Mouse (Mus musculus) MEL (cell line): ENCODE measurements around the gene Tmbim4. TPM values are rescaled to one million over a fixed set of nuclear protein-coding genes. Genes with fewer than 3 reads are reported as not detected.

Source experiments
- DNase-seq: peaks from one replicate; pipeline ENCODE4 v3.0.0; 2011; ENCODE audit warnings: low read depth, low spot score
- H3K27ac ChIP-seq: 2 replicates; pipeline ENCODE4 v1.5.1; 2012; ENCODE audit warnings: low read depth, mild to moderate bottlenecking, control low read depth, low read length, moderate library complexity; ENCODE audit not compliant: control insufficient read depth
- H3K27me3 ChIP-seq, 2 experiments: fragments of 150-350 bp in 1 of 2; sonication (generic) in 1 of 2; 2 replicates each; pipeline ENCODE4 v1.6.1; 2012; ENCODE audit warnings: low read length in 2 of 2, mild to moderate bottlenecking in 2 of 2, improper control_type of control experiment in 1 of 2, moderate library complexity in 1 of 2; ENCODE audit not compliant: insufficient read depth in 2 of 2, control insufficient read depth in 1 of 2
- H3K36me3 ChIP-seq, 2 experiments: 2 replicates each; pipeline ENCODE4 v1.6.1; 2012 to 2014; ENCODE audit warnings: low read length in 2 of 2, improper control_type of control experiment in 1 of 2, inconsistent platforms in 1 of 2, mild to moderate bottlenecking in 1 of 2; ENCODE audit not compliant: insufficient read depth in 2 of 2, control insufficient read depth in 1 of 2
- H3K4me1 ChIP-seq, 2 experiments: fragments of 150-350 bp in 1 of 2; sonication (generic) in 1 of 2; 2 replicates each; pipeline ENCODE4 v1.6.1; 2012; ENCODE audit warnings: low read length in 2 of 2, improper control_type of control experiment in 1 of 2, mild to moderate bottlenecking in 1 of 2; ENCODE audit not compliant: insufficient read depth in 2 of 2, control insufficient read depth in 1 of 2
- H3K4me3 ChIP-seq, 2 experiments: fragments of 150-350 bp in 1 of 2; sonication (generic) in 1 of 2; 2 replicates each; pipeline ENCODE4 v1.5.1; 2012; ENCODE audit warnings: low read depth in 2 of 2, low read length in 2 of 2, mild to moderate bottlenecking in 2 of 2, moderate library complexity in 2 of 2, control low read depth in 1 of 2, improper control_type of control experiment in 1 of 2; ENCODE audit not compliant: control insufficient read depth in 1 of 2, insufficient read depth in 1 of 2
- H3K79me2 ChIP-seq: 2 replicates; pipeline ENCODE4 v1.6.1; 2012; ENCODE audit warnings: mild to moderate bottlenecking, low read length, moderate library complexity; ENCODE audit not compliant: control insufficient read depth, poor library complexity, insufficient read depth
- H3K9ac ChIP-seq: 2 replicates; pipeline ENCODE4 v1.6.1; 2012; ENCODE audit warnings: low read depth, mild to moderate bottlenecking, control low read depth, low read length, moderate library complexity; ENCODE audit not compliant: control insufficient read depth, poor library complexity, severe bottlenecking
- H3K9me3 ChIP-seq: fragments of 150-350 bp; sonication (generic); replicated peaks from 2 replicates; pipeline ENCODE4 v1.6.1; 2012; ENCODE audit warnings: mild to moderate bottlenecking, low read length, improper control_type of control experiment, moderate library complexity; ENCODE audit not compliant: insufficient read depth
- CHD1 ChIP-seq: IDR thresholded peaks from 2 replicates; pipeline ENCODE4 v1.6.1; 2012; ENCODE audit warnings: low read depth, mild to moderate bottlenecking, inconsistent platforms, low read length, improper control_type of control experiment
- E2F4 ChIP-seq: IDR thresholded peaks from 2 replicates; pipeline ENCODE4 v1.6.1; 2011; ENCODE audit warnings: low read depth, low read length, improper control_type of control experiment, borderline replicate concordance
- ELF1 ChIP-seq: IDR thresholded peaks from 2 replicates; pipeline ENCODE4 v1.6.1; 2014; ENCODE audit warnings: low read depth, mild to moderate bottlenecking, inconsistent platforms, low read length, improper control_type of control experiment, moderate library complexity
- ETS1 ChIP-seq: IDR thresholded peaks from 2 replicates; pipeline ENCODE4 v1.6.1; 2012; ENCODE audit warnings: low read depth, mild to moderate bottlenecking, inconsistent platforms, low read length, improper control_type of control experiment, moderate library complexity
- GABPA ChIP-seq: IDR thresholded peaks from 2 replicates; pipeline ENCODE4 v1.6.1; 2012; ENCODE audit warnings: low read depth, mild to moderate bottlenecking, inconsistent platforms, low read length, improper control_type of control experiment, moderate library complexity
- JUND ChIP-seq: IDR thresholded peaks from 2 replicates; pipeline ENCODE4 v1.6.1; 2011; ENCODE audit warnings: low read depth, mild to moderate bottlenecking, improper control_type of control experiment, low read length
- KAT2A ChIP-seq: conservative IDR thresholded peaks from 2 replicates; pipeline ENCODE4 v1.6.1; 2012; ENCODE audit warnings: low read depth, low read length, improper control_type of control experiment, inconsistent platforms
- MAX ChIP-seq: IDR thresholded peaks from 2 replicates; pipeline ENCODE4 v1.6.1; 2011; ENCODE audit warnings: low read length, improper control_type of control experiment
- MAZ ChIP-seq: IDR thresholded peaks from 2 replicates; pipeline ENCODE4 v1.6.1; 2012; ENCODE audit warnings: low read depth, mild to moderate bottlenecking, inconsistent platforms, low read length, improper control_type of control experiment
- MEF2A ChIP-seq: IDR thresholded peaks from 2 replicates; pipeline ENCODE4 v1.6.1; 2014; ENCODE audit warnings: low read depth, mild to moderate bottlenecking, inconsistent platforms, low read length, improper control_type of control experiment; ENCODE audit not compliant: poor library complexity, insufficient replicate concordance, severe bottlenecking; ENCODE audit errors: extremely low read depth
- MXI1 ChIP-seq: IDR thresholded peaks from 2 replicates; pipeline ENCODE4 v1.6.1; 2011; ENCODE audit warnings: mild to moderate bottlenecking, low read depth, low read length, improper control_type of control experiment
- NRF1 ChIP-seq: IDR thresholded peaks from 2 replicates; pipeline ENCODE4 v1.6.1; 2014; ENCODE audit warnings: low read depth, mild to moderate bottlenecking, inconsistent platforms, low read length, improper control_type of control experiment, moderate library complexity; ENCODE audit not compliant: poor library complexity, insufficient read depth, severe bottlenecking
- POLR2AphosphoS5 ChIP-seq: IDR thresholded peaks from 2 replicates; pipeline ENCODE4 v1.6.1; 2012; ENCODE audit warnings: low read depth, borderline replicate concordance, mild to moderate bottlenecking, inconsistent platforms, low read length, moderate library complexity, mixed read lengths
- TAL1 ChIP-seq: IDR thresholded peaks from 2 replicates; pipeline ENCODE4 v1.6.1; 2012; ENCODE audit warnings: mild to moderate bottlenecking, inconsistent platforms, low read length, moderate library complexity, mixed read lengths
- TCF12 ChIP-seq: IDR thresholded peaks from 2 replicates; pipeline ENCODE4 v1.6.1; 2014; ENCODE audit warnings: low read depth, mild to moderate bottlenecking, inconsistent platforms, low read length, improper control_type of control experiment, moderate library complexity
- UBTF ChIP-seq: IDR thresholded peaks from 2 replicates; pipeline ENCODE4 v1.6.1; 2012; ENCODE audit warnings: low read depth, mild to moderate bottlenecking, inconsistent platforms, low read length, improper control_type of control experiment, moderate library complexity, borderline replicate concordance; ENCODE audit not compliant: insufficient read depth
- USF1 ChIP-seq: IDR thresholded peaks from 2 replicates; pipeline ENCODE4 v1.6.1; 2014; ENCODE audit warnings: low read depth, mild to moderate bottlenecking, inconsistent platforms, low read length, improper control_type of control experiment, moderate library complexity
- ZC3H11A ChIP-seq: IDR thresholded peaks from 2 replicates; pipeline ENCODE4 v1.6.1; 2012; ENCODE audit warnings: low read depth, mild to moderate bottlenecking, inconsistent platforms, low read length, improper control_type of control experiment
- ZKSCAN1 ChIP-seq: IDR thresholded peaks from 2 replicates; pipeline ENCODE4 v1.6.1; 2012; ENCODE audit warnings: low read depth, mild to moderate bottlenecking, inconsistent platforms, low read length, improper control_type of control experiment, moderate library complexity
- polyA plus RNA-seq, 2 experiments: library from polyadenylated mRNA; stranded (reverse) in 1 of 2; unstranded in 1 of 2; fragments of >175 nt in 1 of 2; fragments of >200 nt in 1 of 2; gene quantifications; 2 replicates each; pipeline versions ENCODE4 v1.2.1 to v1.2.4; 2012; ENCODE audit warnings: low replicate concordance in 2 of 2, low read depth in 1 of 2; ENCODE audit not compliant: insufficient read length in 2 of 2, insufficient read depth in 1 of 2, missing spikeins in 1 of 2
- total RNA-seq: library from RNA; depleted of rRNA; stranded (reverse); fragments of 300-350 nt; gene quantifications from 2 replicates; pipeline ENCODE4 v1.2.3, GENCODE M21; 2012; rRNA removed

The Tmbim4 gene
- total RNA-seq (47.3 and 52.5 TPM in 2 replicates), polyA plus RNA-seq (10 to 100 TPM in 1 of 2 experiments, not detected in 1; 80.3 TPM)

DNA sequence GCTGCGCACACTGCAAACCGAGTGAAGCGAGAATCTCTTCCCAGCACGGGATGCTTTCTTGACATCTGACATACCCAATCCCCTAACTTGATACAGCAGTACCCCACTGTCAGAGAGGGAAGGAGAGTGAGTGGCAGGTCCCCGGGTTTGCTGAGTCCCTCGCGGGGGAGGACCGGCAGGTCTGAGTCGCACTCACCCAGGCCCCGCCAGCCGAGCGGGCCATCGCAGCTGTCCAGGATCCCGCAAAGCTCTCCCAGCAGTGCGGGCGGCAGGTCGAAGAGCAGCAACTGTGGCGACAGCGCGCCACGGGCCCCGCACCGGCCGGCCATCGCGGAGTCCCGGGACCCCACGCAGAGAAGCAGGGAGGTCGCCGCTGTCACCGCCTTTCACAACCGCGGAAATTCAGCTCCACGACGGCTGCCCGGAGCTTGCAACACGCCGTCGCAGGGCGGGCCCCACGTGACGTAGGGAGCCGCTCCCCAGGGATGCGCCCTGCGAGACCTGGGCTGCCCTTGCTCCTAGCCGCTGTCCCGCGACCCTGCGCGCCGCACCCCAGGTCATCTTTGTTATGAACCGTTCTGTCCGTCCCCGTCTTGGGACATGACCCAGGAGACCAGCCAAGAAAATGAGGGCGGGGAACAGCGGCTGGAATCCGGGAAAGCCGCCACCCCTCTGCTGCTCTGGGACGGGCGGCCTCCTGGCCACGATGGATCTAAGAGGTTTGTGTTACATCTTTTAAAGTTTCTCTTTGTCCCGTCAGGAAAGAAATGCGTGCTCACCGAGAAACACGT is at the start of gene Tmbim4:
Gene Tmbim4 (plus strand): TSS at position 460 of the 791 bp plus-strand sequence.
- DNase-seq: no peak
- H3K27ac ChIP-seq: no peak within 1 kb of the TSS
- H3K4me3 ChIP-seq: no peak within 1 kb of the TSS
- H3K79me2 ChIP-seq: no peaks in the 10 kb centered on the region
- H3K27me3 ChIP-seq: no peaks in the 10 kb centered on the region; a peak in 1 of 4 replicates
- TF ChIP-seq TAL1 (no peak), CHD1 (no peak), ETS1 (no peak), MAX (no peak), USF1 (no peak), JUND (no peak), MAZ (no peak)
- H3K9ac ChIP-seq: no peak within 1 kb of the TSS
- 0 out of 4 replicates have a peak, but pooled peaks cover 0 to 2% of the 10 kb centered on the region in 2 experiments for H3K4me1 ChIP-seq
- H3K36me3 ChIP-seq: no peaks in the 10 kb centered on the region
- H3K9me3 ChIP-seq: no peaks in the 10 kb centered on the region

DNA sequence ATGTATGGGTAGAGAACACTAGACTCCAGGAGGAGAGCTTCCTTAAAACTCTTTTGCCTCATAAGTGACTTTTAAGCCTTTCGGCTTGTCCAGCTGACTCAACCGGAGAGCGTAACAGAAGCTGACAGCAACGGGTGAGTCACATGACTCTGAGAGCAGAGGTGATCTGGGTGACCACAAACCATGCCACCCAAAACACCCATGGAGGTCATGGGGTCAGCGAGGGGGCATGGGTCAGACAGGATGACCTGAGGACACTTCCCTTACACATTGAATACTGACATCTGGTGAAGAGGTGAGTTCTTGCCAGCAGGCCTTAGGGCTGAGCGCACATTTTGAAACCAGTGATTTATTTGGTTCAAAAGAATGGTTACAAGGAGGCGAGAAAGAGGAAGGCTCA is 49.7 kb upstream of the Tmbim4 start:
- Histone ChIP-seq H3K9ac (no peak overlapping the region), H3K4me3 (no peak overlapping the region), H3K27me3 (no peaks in the 10 kb centered on the region; a peak in 2 of 4 replicates), H3K79me2 (no peaks in the 10 kb centered on the region), H3K27ac (no peak overlapping the region), H3K9me3 (no peaks in the 10 kb centered on the region), H3K36me3 (no peaks in the 10 kb centered on the region), H3K4me1 (no peaks in the 10 kb centered on the region)
- no peak for TF ChIP-seq ZKSCAN1
- no peak for TF ChIP-seq ZC3H11A
- no peak for TF ChIP-seq TCF12
- no peak for TF ChIP-seq GABPA
- no peak for TF ChIP-seq NRF1
- no peak for TF ChIP-seq MXI1
- TF ChIP-seq E2F4: no peak
- TF ChIP-seq KAT2A: no peak
- TF ChIP-seq CHD1: no peak
- TF ChIP-seq TAL1: no peak
- TF ChIP-seq UBTF: no peak
- TF ChIP-seq POLR2AphosphoS5: no peak
- no peak for TF ChIP-seq ELF1
- no peak for TF ChIP-seq MAZ
- TF ChIP-seq MEF2A: no peak
- no peak for DNase-seq
